Mouse (Mus musculus) hindbrain, embryonic 16.5 days (tissue): ENCODE data around the gene Sema3d. TPM values are rescaled to one million over a fixed set of nuclear protein-coding genes. Genes with fewer than 3 reads are reported as not detected.
A peak's percentile ranks its signal among the peaks of the same experiment; 100 is the strongest.

Experiments
- ATAC-seq: fragments of 200-750 bp; cut with Nextera tagmentation; 2 replicates; pipeline ENCODE4 v1.8.0; 2017; ENCODE audit warnings: moderate TSS enrichment, moderate library complexity
- H3K27ac ChIP-seq: fragments of 300-500 bp; sonication (generic); 2 replicates; pipeline ENCODE4 v1.5.1; 2014; ENCODE audit warnings: low read depth, mild to moderate bottlenecking, control low read depth, low read length, moderate library complexity
- H3K27me3 ChIP-seq: fragments of 300-500 bp; sonication (generic); replicated peaks from 2 replicates; pipeline ENCODE4 v1.6.1; 2014; ENCODE audit warnings: low read length; ENCODE audit not compliant: control insufficient read depth, insufficient read depth
- H3K36me3 ChIP-seq: fragments of 300-500 bp; sonication (generic); 2 replicates; pipeline ENCODE4 v1.6.1; 2014; ENCODE audit warnings: mild to moderate bottlenecking, low read length, moderate library complexity, mixed read lengths; ENCODE audit not compliant: control insufficient read depth, insufficient read depth
- H3K4me1 ChIP-seq: fragments of 300-500 bp; sonication (generic); 2 replicates; pipeline ENCODE4 v1.6.1; 2014; ENCODE audit warnings: low read depth, low read length; ENCODE audit not compliant: control insufficient read depth, insufficient read depth
- H3K4me2 ChIP-seq: fragments of 300-500 bp; sonication (generic); 2 replicates; pipeline ENCODE4 v1.6.1; 2014; ENCODE audit warnings: mild to moderate bottlenecking, low read length, control low read depth, moderate library complexity
- H3K4me3 ChIP-seq: fragments of 300-500 bp; sonication (generic); 2 replicates; pipeline ENCODE4 v1.5.1; 2014; ENCODE audit warnings: mild to moderate bottlenecking, low read length, control low read depth, moderate library complexity
- H3K9ac ChIP-seq: fragments of 300-500 bp; sonication (generic); 2 replicates; pipeline ENCODE4 v1.6.1; 2014; ENCODE audit warnings: low read depth, mild to moderate bottlenecking, control low read depth, low read length, moderate library complexity
- H3K9me3 ChIP-seq: fragments of 300-500 bp; sonication (generic); 2 replicates; pipeline ENCODE4 v1.6.1; 2014; ENCODE audit warnings: mild to moderate bottlenecking, low read length, moderate library complexity; ENCODE audit not compliant: control insufficient read depth
- WGBS: fragments of 180-500 bp; shearing (Covaris S2); extraction: QIAGEN DNeasy Blood & Tissue Kit; methylation state at CpG from one replicate; pipeline ENCODE4 v1.1.7; 2014; 5-methylcytosine and 5-hydroxymethylcytosine counted together
- polyA plus RNA-seq: library from polyadenylated mRNA; unstranded; fragments of >200 nt; fragmentation: Nextera tagmentation; extraction: Ambion mirVana; gene quantifications from 2 replicates; pipeline ENCODE4 v1.2.1, GENCODE M21; 2015

Gene Sema3d
- polyA plus RNA-seq, 1 experiment from 2014 or later: 1.8 TPM

- no peak for ATAC-seq
- 20% methylated on average over 1 of the region's 1 CpGs for WGBS
- no peak overlapping the region for H3K9ac ChIP-seq
These were observed 146.6 kb downstream of the Sema3d start for GRCm38 (mm10) chr5:12529771-12530170.

GRCm38 (mm10) chr5:12541268-12541667, 158.1 kb downstream of the Sema3d start:
- no peak overlapping the region for H3K27ac ChIP-seq
- H3K36me3 ChIP-seq: no peaks in the 10 kb centered on the region
- no peak overlapping the region for H3K9ac ChIP-seq
- H3K4me2 ChIP-seq: no peak overlapping the region
- no peaks in the 10 kb centered on the region for H3K4me1 ChIP-seq
- no peaks in the 10 kb centered on the region for H3K9me3 ChIP-seq
- 29% methylated on average over 2 of the region's 2 CpGs for WGBS
- no peak overlapping the region for H3K4me3 ChIP-seq
- ATAC-seq: peak; percentile 65
- H3K27me3 ChIP-seq: no peaks in the 10 kb centered on the region

More at GRCm38 (mm10) chr5:12529771-12530170, 146.6 kb downstream of the Sema3d start:
- Histone ChIP-seq H3K4me1 (no peaks in the 10 kb centered on the region), H3K4me3 (no peak overlapping the region), H3K27me3 (no peaks in the 10 kb centered on the region), H3K9me3 (no peaks in the 10 kb centered on the region), H3K36me3 (no peaks in the 10 kb centered on the region), H3K27ac (no peak overlapping the region), H3K4me2 (no peak overlapping the region)

- Histone ChIP-seq H3K4me2 (no peak overlapping the region), H3K27ac (no peak overlapping the region), H3K27me3 (no peaks in the 10 kb centered on the region), H3K9me3 (no peaks in the 10 kb centered on the region), H3K36me3 (no peaks in the 10 kb centered on the region), H3K9ac (no peak overlapping the region), H3K4me3 (no peak overlapping the region), H3K4me1 (no peaks in the 10 kb centered on the region)
- WGBS: 92% methylated on average over 8 of the region's 8 CpGs
- no peak for ATAC-seq
These were observed 166.0 kb downstream of the Sema3d start for GRCm38 (mm10) chr5:12549046-12549669.

GRCm38 (mm10) chr5:12555401-12555800, 172.2 kb downstream of the Sema3d start:
- WGBS: 90% methylated on average over 3 of the region's 3 CpGs
- Histone ChIP-seq H3K27ac (no peak overlapping the region), H3K9ac (no peak overlapping the region), H3K4me1 (no peaks in the 10 kb centered on the region), H3K9me3 (no peaks in the 10 kb centered on the region), H3K4me2 (no peak overlapping the region), H3K36me3 (no peaks in the 10 kb centered on the region), H3K4me3 (no peak overlapping the region), H3K27me3 (no peaks in the 10 kb centered on the region)
- no peak for ATAC-seq

- ATAC-seq: no peak
- no peak overlapping the region for H3K9ac ChIP-seq
- H3K4me2 ChIP-seq: no peak overlapping the region
- no peaks in the 10 kb centered on the region for H3K9me3 ChIP-seq
- 46% methylated on average over 2 of the region's 2 CpGs for WGBS
- no peak overlapping the region for H3K27ac ChIP-seq
- H3K27me3 ChIP-seq: no peaks in the 10 kb centered on the region
- no peaks in the 10 kb centered on the region for H3K4me1 ChIP-seq
- no peak overlapping the region for H3K4me3 ChIP-seq
- no peaks in the 10 kb centered on the region for H3K36me3 ChIP-seq
These were observed 174.7 kb downstream of the Sema3d start for GRCm38 (mm10) chr5:12557889-12558288.

- no peak overlapping the region for H3K27ac ChIP-seq
- WGBS: 11% methylated on average over 2 of the region's 2 CpGs
- no peak overlapping the region for H3K4me3 ChIP-seq
- no peak for ATAC-seq
- no peaks in the 10 kb centered on the region for H3K27me3 ChIP-seq
- H3K36me3 ChIP-seq: no peaks in the 10 kb centered on the region
- no peak overlapping the region for H3K4me2 ChIP-seq
- no peaks in the 10 kb centered on the region for H3K4me1 ChIP-seq
- no peak overlapping the region for H3K9ac ChIP-seq
- H3K9me3 ChIP-seq: no peaks in the 10 kb centered on the region
These were observed 178.6 kb downstream of the Sema3d start for GRCm38 (mm10) chr5:12561740-12562139.

GRCm38 (mm10) chr5:12562204-12562603, 179.0 kb downstream of the Sema3d start:
- no peaks in the 10 kb centered on the region for H3K27me3 ChIP-seq
- no peak overlapping the region for H3K27ac ChIP-seq
- H3K4me2 ChIP-seq: no peak overlapping the region
- H3K36me3 ChIP-seq: no peaks in the 10 kb centered on the region
- H3K9me3 ChIP-seq: no peaks in the 10 kb centered on the region
- H3K4me3 ChIP-seq: no peak overlapping the region
- 33% methylated on average over 5 of the region's 5 CpGs for WGBS
- no peaks in the 10 kb centered on the region for H3K4me1 ChIP-seq
- no peak overlapping the region for H3K9ac ChIP-seq
- peak; percentile 68 for ATAC-seq

- Histone ChIP-seq H3K9ac (no peak overlapping the region), H3K27me3 (no peaks in the 10 kb centered on the region), H3K4me2 (no peak overlapping the region), H3K9me3 (no peaks in the 10 kb centered on the region), H3K4me3 (no peak overlapping the region), H3K4me1 (no peaks in the 10 kb centered on the region), H3K36me3 (no peaks in the 10 kb centered on the region), H3K27ac (no peak overlapping the region)
- ATAC-seq: no peak
- WGBS: 89% methylated on average over 11 of the region's 11 CpGs
These were observed 179.9 kb downstream of the Sema3d start for GRCm38 (mm10) chr5:12563132-12563531.

- no peak overlapping the region for H3K27ac ChIP-seq
- H3K4me3 ChIP-seq: no peak overlapping the region
- H3K36me3 ChIP-seq: no peaks in the 10 kb centered on the region
- H3K4me1 ChIP-seq: no peaks in the 10 kb centered on the region
- no peak overlapping the region for H3K4me2 ChIP-seq
- no peaks in the 10 kb centered on the region for H3K27me3 ChIP-seq
- H3K9ac ChIP-seq: no peak overlapping the region
- 56% methylated on average over 2 of the region's 2 CpGs for WGBS
- ATAC-seq: peak; percentile 86
- no peaks in the 10 kb centered on the region for H3K9me3 ChIP-seq
These were observed 181.5 kb downstream of the Sema3d start for GRCm38 (mm10) chr5:12564602-12565220.
